Mouse (Mus musculus): ENCODE measurements around the gene Ndufa4l2. TPM values are rescaled to one million over a fixed set of nuclear protein-coding genes. Genes with fewer than 3 reads are reported as not detected.

The Ndufa4l2 gene
- not detected for polyA plus RNA-seq (2017; shearing (Covaris generic))

GRCm38 (mm10) chr10:127514764-127515163, at the start of gene Ndufa4l2:
Ndufa4l2 (plus strand) TSS chr10:127514967.

GRCm38 (mm10) chr10:127500894-127501893, 13.6 kb upstream of the Ndufa4l2 start, which contains the start of gene Stac3:
Stac3 (plus strand) TSS chr10:127501686.

DNA sequence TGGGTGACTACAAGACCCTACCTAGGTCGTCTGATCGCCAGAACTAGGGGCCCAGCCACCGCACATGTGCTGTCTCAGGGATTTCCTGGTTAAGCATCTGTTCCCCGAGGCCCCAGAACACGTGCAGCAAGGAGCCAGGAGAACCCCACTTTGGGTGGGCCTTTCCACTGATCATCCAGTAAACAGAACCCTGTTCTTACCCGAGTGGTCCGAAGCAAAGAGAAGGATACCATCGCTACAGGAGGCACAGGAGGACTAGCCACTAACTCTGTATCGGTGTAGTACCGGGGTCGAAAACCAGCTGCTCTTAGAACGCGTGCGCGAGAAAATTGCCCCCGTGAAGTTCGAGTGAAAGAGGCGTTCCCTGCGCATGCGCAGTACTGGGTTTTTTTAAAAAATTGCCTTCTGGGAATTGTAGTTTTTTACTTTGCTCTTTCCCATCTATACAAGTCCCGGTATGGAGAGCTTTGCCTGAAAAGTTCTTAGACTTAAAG, 7.4 kb downstream of the Ndufa4l2 start, which contains the start of gene Shmt2:
Gene Shmt2, minus strand, starts transcription at position 357 of the 494 bp plus-strand sequence.

GRCm38 (mm10) chr10:127534036-127534928, 19.5 kb downstream of the Ndufa4l2 start, which contains the start of gene Nxph4:
Nxph4 (minus strand) TSS chr10:127534559.

Other genes starting within 250 kb of the Ndufa4l2 start
- 131 TPM for gene Dctn2, start 248.6 kb upstream of the Ndufa4l2 start, polyA plus RNA-seq (2017; shearing (Covaris generic))
- gene Mbd6, start 225.9 kb upstream of the Ndufa4l2 start, polyA plus RNA-seq (2017; shearing (Covaris generic)) = 8.4 TPM
- gene Mars, start 203.2 kb upstream of the Ndufa4l2 start, polyA plus RNA-seq (2017; shearing (Covaris generic)) = 81.4 TPM
- 164 TPM for gene Arhgap9, start 193.0 kb upstream of the Ndufa4l2 start, polyA plus RNA-seq (2017; shearing (Covaris generic))
- 0.38 TPM for gene Gli1, start 173.0 kb upstream of the Ndufa4l2 start, polyA plus RNA-seq (2017; shearing (Covaris generic))
- not detected for gene Inhbe, start 160.6 kb upstream of the Ndufa4l2 start, polyA plus RNA-seq (2017; shearing (Covaris generic))
- gene Inhbc, start 144.5 kb upstream of the Ndufa4l2 start, polyA plus RNA-seq (2017; shearing (Covaris generic)) = not detected
- gene R3hdm2, start 134.6 kb upstream of the Ndufa4l2 start, polyA plus RNA-seq (2017; shearing (Covaris generic)) = 15.8 TPM
- gene Stac3, start 13.3 kb upstream of the Ndufa4l2 start, polyA plus RNA-seq (2017; shearing (Covaris generic)) = 0.87 TPM
- 106 TPM for gene Shmt2, start 7.5 kb downstream of the Ndufa4l2 start, polyA plus RNA-seq (2017; shearing (Covaris generic))
- gene Nxph4, start 19.6 kb downstream of the Ndufa4l2 start, polyA plus RNA-seq (2017; shearing (Covaris generic)) = not detected
- gene Lrp1, start 106.2 kb downstream of the Ndufa4l2 start, polyA plus RNA-seq (2017; shearing (Covaris generic)) = 1.8 TPM
- 321 TPM for gene Stat6, start 128.0 kb downstream of the Ndufa4l2 start, polyA plus RNA-seq (2017; shearing (Covaris generic))
- gene Nemp1, start 151.9 kb downstream of the Ndufa4l2 start, polyA plus RNA-seq (2017; shearing (Covaris generic)) = 14.2 TPM
- 76.3 TPM for gene Nab2, start 153.6 kb downstream of the Ndufa4l2 start, polyA plus RNA-seq (2017; shearing (Covaris generic))
- gene Myo1a, start 190.2 kb downstream of the Ndufa4l2 start, polyA plus RNA-seq (2017; shearing (Covaris generic)) = 0.11 TPM
- not detected for gene Tac2, start 209.5 kb downstream of the Ndufa4l2 start, polyA plus RNA-seq (2017; shearing (Covaris generic))
- 0.44 TPM for gene Zbtb39, start 224.6 kb downstream of the Ndufa4l2 start, polyA plus RNA-seq (2017; shearing (Covaris generic))
- gene Gpr182, start 236.8 kb downstream of the Ndufa4l2 start, polyA plus RNA-seq (2017; shearing (Covaris generic)) = 0.07 TPM
- not detected for gene Rdh1, start 244.8 kb downstream of the Ndufa4l2 start, polyA plus RNA-seq (2017; shearing (Covaris generic))
- 0.68 TPM for gene Rdh16f1, start 244.8 kb downstream of the Ndufa4l2 start, polyA plus RNA-seq (2017; shearing (Covaris generic))